Mouse (Mus musculus) adrenal gland, adult 18-20 months (tissue): Measurements from ENCODE around the gene Acot7. TPM values are rescaled to one million over a fixed set of nuclear protein-coding genes. Genes with fewer than 3 reads are reported as not detected.

Source experiments
- DNase-seq, 2 experiments: peaks; one replicate each; pipeline ENCODE4 v3.0.0; 2021 to 2022; ENCODE audit warnings: low spot score in 2 of 2
- total RNA-seq, 2 experiments: library from RNA; stranded (reverse); gene quantifications; 1 replicate in 1 of 2; 2 replicates in 1 of 2; pipeline ENCODE4 v1.2.3; 2021

Acot7 gene
- total RNA-seq, 2 experiments from 2014 or later, result 45.7 to 54.0 TPM

DNA sequence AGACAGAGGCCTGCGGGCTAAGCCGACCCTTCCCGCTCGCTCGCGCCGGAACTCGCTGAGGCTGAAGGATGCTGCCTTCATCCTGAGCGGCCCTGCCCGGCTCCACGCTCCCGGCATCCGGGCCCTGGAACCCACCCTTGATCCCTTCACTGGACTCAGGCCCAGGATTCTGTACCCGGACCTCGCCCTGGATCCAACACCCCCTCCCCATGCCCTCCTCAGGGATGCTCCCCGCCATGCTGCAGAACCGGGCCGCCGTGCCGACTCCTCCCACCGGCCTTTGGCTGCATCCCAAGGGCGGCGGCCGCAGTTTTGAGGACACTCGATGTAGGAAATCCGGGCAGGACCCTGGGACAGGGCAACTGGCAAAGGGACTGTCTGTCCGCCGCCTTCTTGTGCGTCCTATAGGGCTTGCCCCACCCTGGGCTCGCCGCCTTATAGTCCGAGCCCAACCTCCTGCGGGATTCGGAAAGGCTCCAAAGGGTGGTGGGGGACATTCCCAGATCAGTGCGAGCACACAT, 470 bp downstream of the Acot7 start:
- DNase-seq, result peak; percentile 63 to 67

- DNase-seq, result peak in 1 of 2 experiments; percentile 33
These were observed 1.2 kb downstream of the Acot7 start for GRCm38 (mm10) chr4:152178916-152179705.

DNA sequence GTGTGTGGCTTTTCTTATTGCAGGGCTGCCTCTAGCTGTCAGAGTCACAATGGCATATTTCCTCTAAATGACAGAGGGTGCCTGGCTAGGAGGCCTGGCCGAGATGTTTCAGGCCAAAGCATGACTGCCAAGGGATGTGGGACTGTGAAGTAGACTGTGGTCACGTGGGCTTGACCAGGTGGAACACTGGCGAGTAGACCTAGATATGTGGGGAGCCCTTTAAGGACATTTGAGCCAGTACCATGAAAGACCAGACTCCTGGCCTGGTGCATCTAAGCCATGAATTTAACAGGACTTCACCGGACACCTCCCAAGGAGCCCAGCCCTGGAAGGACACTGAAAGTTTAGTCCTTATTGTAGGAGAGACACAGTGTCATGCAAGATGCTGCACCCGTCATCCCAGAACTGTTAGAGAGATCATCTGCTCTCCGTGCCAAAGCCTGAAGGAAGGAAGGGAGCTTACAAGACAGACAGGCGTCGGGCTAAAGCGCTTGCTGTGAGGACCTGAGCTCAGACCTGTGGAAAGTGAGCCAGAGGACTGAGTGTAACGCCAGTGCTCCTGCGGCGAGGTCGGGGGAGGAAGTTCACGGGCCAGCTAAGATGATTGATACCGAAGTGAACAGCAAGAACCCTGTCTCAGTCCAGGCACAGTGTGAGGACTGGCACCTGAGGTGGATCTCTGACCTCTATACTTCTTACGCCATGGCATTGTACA, 2.2 kb downstream of the Acot7 start:
- no peak for DNase-seq

DNA sequence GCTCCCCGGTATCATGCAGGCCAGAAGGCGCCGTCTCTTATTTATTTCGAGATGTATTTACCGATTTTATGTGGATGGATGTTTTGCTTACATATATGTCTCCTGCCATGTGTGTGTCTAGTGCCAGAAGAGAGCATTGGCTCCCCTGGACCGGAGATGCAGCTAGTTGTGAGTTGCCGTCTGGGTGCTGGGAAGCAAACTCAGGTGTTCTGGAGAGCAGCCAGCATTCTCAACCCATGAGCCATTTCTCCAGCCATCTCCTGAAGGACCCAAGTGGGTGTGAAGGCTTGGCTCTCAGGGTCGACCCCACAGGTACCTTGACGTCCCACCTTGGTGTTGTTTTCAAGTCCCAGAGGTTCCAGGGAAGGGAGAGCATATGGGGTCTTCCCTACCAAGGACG, 4.3 kb downstream of the Acot7 start:
- no peak for DNase-seq

DNA sequence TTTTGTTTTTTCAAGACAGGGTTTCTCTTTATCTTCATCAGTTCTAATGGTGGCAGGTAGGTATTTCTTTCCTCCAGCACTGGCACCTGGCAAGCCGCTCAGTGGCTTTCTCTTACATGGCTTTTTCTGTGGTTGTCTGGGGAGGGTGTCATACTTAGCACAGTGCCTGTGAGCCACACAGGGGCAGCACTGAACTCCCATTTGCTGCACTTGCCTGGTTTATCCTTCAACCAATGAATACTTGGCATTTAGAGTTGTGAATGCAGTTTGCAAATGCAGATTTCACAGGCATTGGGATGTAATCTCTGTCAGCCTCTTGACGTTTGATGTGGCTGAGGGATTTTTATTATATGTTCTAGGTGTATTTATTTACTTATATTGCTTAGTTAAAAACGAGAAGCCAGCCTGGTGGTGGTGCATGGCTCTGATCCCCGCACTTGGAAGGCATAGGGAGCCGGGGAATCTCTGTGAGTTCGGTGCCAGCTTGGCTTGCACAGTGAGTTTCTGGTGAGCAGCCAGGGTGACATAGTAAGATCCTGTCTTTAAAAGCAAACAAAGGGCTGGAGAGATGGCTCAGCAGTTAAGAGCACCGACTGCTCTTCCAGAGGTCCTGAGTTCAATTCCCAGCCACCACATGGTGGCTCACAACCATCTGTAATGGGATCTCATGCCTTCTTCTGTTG, 6.6 kb downstream of the Acot7 start:
- DNase-seq, result no peak

DNA sequence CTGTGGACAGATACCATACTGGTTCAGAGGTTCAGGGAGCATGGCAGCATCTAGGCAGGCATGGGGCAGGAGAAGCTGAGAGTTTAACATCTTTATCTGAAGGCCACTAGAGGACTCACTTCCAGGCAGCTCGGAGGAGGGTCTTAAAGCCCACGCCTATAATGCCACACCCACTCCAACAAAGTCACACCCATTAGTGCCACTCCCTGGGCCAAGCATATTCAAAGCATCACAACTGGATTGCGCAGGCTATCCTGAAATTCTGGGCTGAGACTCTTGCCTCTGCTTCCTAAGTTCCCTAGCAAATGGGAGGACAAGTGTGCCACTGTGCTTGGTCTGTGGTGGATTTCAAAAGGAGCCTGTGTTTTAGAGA, 7.2 kb downstream of the Acot7 start:
- DNase-seq, result no peak

DNA sequence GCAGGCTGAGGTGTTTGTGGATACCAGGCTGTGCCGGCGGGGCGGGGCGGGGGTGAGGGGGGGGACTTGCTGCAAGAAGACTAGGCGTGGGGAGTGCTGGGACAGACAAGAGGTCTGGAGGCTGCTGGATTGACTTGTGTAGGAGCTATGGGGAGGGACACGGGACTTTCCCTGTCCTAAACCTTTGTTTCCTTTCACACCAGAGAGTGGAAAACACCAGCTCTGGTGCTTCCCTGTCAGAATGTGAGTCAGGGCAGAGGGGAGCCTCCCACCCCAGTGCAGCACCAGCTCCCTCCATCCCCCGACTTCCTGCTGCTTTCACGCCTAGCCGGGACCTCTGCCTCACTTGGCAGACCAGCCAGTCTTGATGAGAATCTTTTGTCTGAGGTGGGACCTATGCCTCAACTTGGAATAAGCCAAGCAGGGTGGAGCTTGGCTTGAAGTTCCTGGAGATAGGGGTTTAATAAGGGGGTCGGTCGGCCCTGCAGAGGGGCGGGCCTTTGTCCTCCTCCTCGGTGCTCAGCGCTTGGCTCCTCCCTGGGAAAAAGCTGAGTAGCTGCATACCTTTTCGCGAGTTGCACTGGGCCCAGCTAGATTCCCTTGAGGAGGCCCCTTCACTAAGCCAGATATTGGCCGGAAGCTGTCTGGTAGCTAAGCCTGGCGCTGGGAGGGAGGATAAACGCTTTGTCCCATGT, 7.7 kb downstream of the Acot7 start:
- no peak for DNase-seq

DNA sequence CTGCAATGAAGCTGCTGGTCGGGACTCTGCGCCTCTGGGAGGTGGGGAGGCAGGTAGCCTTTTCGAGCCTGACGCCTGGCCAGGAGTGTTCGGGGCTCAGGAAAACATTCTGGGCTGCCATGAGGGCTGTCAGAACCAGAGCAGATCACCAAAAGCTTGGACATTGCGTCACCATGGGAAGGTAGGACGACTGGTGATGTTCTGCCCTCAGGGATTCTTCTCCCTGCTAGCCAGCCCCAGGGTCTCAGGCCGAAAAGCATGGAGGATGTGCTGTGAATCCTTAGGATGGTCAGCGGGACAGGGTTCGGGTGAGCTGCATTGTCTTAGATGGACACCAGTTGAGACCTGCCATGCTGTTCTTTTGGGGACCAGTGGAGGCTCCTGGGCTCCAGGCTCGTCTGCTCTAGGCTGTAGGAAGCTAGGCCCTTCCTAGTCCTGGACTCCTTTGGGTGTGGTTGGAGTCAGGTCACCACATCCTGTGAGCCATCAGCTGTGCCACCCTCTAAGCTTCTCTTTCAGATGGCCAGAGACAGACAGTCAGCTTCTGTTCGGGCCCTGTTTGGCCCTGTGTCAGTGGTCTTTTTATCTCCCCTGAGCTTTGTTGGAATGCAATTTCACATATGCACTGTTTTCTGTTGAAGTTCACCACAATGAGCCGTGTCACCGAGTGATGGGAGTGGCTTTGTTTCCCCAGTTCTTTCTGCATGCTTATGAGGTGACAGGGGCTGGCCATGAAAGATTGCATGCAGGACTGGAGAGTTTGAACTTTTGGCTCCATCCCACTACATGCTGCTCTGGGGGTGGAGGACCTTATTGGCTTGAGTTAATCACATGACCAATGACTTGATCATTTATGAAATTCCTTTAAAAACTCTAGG, 8.5 kb downstream of the Acot7 start:
- DNase-seq, result no peak

- no peak for DNase-seq
These were observed 9.2 kb downstream of the Acot7 start for GRCm38 (mm10) chr4:152187142-152187541.

DNA sequence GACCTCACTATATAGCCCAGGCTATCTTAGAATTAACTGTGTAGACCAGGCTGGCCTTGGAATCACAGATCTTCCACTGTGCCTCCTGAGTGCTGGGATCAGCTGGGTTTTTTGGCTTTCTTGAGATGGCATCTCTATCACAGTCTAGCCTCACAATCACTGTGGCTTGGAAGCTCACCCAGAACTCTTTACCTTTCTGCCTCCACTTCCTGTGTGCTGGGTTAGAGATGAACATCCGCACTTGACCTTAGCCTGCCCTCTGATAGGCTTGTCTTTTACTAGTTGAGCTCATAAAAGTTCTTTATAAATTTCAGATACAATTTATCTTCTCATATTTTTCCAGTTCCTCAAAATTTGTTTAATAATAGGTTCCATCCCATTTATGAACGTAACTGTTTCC, 10.7 kb downstream of the Acot7 start:
- no peak for DNase-seq

- no peak for DNase-seq
These were observed 11.1 kb downstream of the Acot7 start for GRCm38 (mm10) chr4:152189071-152189470.

- DNase-seq, result no peak
These were observed 11.8 kb downstream of the Acot7 start for GRCm38 (mm10) chr4:152189691-152190090.

- DNase-seq, result no peak
These were observed 12.2 kb downstream of the Acot7 start for GRCm38 (mm10) chr4:152190096-152190653.

- DNase-seq, result no peak
These were observed 12.8 kb downstream of the Acot7 start for GRCm38 (mm10) chr4:152190701-152191100.

DNA sequence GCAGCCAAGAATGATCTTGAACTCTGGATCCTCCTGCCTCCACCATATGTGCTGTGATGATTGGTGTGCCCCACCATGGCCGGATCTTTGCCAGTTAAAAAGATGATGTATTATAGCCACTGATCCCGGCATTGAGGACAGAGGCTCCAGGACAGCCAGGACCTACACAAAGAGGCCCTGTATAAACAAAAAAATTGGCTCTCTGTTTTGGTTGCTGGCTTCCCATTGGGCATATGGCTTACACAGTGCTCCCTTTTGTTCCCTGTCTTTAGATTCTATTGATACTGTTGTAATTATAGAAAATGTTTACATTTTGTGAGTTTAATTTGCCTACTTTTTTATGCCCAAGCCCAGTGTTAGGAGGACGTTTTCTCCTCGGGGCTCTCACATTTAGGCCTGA, 14.6 kb downstream of the Acot7 start:
- no peak for DNase-seq

DNA sequence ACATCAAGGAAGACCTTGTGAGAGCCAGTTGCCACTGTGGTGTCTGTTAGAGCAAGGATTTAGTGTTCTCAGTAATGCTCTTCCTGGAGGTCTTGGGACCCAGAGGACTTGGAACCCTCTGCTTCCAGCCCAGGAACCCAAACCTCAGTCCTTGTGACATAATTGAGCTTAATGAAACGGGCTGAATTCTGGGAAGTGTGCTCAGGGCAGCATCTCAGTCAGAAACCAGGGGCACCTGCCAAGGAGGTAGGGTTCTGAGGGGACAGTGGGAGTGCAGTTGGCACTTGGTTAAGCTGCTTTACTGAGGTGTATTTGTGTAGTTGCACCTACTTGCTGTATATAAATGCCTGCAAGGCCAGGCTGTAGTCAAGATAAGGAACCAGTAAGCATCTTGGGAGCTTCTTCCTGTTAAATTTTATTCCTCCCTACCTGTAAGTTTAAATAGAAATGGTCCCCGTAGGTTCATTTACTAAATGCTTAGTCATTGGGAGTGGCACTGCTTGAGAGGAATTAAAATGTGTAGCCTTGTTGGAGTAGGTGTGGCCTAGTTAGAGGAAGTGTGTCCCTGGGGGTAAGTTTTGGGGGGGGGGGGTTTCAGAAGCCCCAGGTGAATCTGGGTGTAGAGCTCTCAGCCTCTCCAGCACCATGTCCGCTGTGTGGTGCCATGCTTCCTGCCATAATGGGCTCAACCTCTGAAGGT, 16.7 kb downstream of the Acot7 start:
- no peak for DNase-seq

DNA sequence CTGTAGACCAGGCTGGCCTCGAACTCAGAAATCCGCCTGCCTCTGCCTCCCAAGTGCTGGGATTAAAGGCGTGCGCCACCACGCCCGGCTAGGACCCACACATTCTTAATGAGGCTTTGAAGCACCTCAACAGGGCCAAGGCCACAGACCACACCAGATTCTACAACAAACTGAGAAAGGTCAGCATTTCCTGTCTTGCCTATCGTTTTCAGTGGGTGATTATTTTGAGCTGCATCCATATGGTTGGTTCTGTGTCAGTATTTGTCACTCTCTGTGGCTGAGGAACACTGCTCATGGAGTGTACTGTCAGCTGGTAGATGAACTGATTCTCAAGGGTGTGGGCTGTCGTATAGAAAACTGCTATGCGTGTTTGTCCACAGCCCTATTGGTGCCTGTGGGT, 18.3 kb downstream of the Acot7 start:
- DNase-seq, result no peak

DNA sequence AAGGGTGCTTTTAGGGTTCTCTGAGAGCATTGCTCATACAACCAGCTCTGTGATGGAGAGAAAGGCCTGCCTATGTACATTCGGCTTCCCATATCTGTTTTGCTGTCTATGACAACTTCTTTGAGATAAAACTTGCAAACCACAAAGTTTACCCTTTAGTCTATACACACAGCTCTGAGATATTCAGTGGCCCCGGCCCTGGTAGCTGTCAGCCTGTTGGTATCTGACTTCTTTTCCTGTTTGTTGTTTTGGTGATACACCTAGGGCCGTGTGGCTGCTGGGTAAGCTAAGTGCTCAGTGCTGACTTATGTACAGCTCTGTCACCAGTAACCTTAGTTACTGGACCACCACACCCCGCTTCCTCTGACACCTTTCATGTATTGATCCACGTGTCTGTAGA, 19.6 kb downstream of the Acot7 start:
- DNase-seq, result no peak

DNA sequence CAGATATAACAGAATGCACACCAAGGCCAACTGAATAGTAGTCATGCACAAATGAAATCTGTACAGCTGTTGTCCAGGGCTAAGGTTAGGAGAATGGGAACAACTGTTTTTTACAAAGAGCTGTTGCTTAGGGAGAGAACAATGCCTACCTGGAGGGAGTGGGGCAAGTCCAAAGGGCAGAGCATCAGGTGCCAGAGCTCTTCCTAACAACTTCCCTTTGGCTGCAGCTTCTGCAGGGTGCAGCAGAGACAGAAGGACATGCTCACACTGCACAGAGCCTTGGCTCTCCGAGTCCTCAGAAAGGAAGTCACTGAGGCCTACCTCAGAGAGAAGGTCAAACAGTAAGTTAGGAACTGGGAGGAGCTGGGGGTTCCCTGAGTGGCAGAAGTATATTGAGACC, 21.7 kb downstream of the Acot7 start:
- DNase-seq, result no peak
